Mouse (Mus musculus): ENCODE results near the gene Dis3.

DNA sequence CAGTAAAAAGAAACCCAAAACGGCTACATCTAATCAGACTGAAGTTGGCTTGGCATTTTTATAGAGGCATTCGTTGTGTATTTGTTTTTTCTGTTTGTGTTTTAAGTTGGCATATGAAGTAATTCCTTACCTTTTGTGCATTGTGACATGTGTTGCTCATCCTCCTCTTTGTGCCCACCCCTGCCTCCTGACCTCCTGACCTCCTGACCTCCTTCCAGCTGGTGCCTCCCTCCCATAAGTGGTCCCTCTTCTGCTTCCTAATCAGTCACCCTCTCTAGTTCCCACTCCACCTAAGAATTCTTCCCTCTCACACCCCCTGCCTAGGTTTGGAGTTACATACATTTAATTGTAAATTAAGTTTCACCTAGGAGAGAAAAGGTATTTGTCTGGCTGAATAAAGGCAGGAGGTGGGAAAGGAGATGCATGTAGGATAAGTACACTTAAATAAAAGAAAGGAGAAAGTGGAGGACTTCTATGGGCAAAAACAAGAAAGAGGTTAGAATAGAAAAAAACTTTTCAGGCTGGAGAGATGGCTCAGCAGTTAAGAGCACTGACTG lies 8.1 kb upstream of the Dis3 start:
- TF ChIP-seq CTCF (IDR thresholded peaks at IDR 0.05; ENCODE audit: low read depth, low read length) (no peak), POLR2A (IDR thresholded peaks at IDR 0.05; ENCODE audit: extremely low read depth, insufficient read depth, low read length) (no peak)
